Mouse (Mus musculus): Measurements from ENCODE around the gene Rps27a.

GRCm38 (mm10) chr11:29525988-29526794, 21.7 kb downstream of the Rps27a start, which contains the start of gene Mtif2:
- TF ChIP-seq POLR2A (IDR thresholded peaks at IDR 0.05; ENCODE audit: borderline replicate concordance, extremely low read depth, low read depth, low read length) (peak; percentile 90; the same call in 1 of the 2 replicates), CTCF (IDR thresholded peaks at IDR 0.05; ENCODE audit: insufficient read depth, low read length) (no peak)
